Mouse (Mus musculus) olfactory bulb, adult 2 months (tissue): Measurements from ENCODE around the gene Limk2.

Source experiments
- CTCF ChIP-seq: fragments of 200-500 bp; IDR thresholded peaks from 2 replicates; pipeline ENCODE4 v1.5.1; 2012; ENCODE audit warnings: low read depth, mild to moderate bottlenecking, low read length, moderate library complexity; ENCODE audit not compliant: insufficient read depth
- POLR2A ChIP-seq: fragments of 200-500 bp; IDR thresholded peaks from 2 replicates; pipeline ENCODE4 v1.6.1; 2012; ENCODE audit warnings: mild to moderate bottlenecking, low read depth, low read length, moderate library complexity; ENCODE audit not compliant: insufficient read depth

DNA sequence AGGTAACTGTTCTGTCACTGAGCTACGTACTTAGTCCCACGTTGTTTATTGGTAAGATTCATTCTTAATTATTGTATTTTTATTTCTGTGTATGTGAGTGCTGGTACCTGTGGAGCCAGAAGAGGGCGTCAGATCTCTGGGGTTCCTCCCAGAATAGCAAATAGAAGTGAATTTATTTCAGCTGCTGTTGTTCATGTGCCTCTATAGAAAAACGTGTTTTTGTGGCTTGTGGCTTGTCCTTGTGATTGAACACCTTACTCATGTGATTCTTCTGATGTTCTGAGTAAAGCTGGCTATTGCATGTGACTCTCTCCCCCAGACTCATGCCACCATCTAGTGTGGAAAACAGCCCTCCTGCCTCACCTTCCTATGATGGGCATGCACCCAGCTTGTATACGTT is 80.7 kb downstream of the Limk2 start:
- TF ChIP-seq CTCF = no peak
- no peak for TF ChIP-seq POLR2A
